Mouse (Mus musculus) left cerebral cortex, postnatal 4 days (tissue): ENCODE data around the gene Ptprh. TPM values are rescaled to one million over a fixed set of nuclear protein-coding genes. Genes with fewer than 3 reads are reported as not detected.

Experiments
- DNase-seq: peaks from one replicate; pipeline ENCODE4 v3.0.0-alpha.2; 2022
- intact Hi-C: fragments of 180-260 bp; cut with DNase I; formaldehyde crosslinking; loops from one replicate; pipeline ENCODE4 v1.15.1; 2025
- microRNA-seq: library from miRNA; unstranded; fragments of <30 nt; microRNA quantifications from one replicate; pipeline ENCODE4 v1.2.0, GENCODE M21; 2022
- total RNA-seq, 2 experiments: library from RNA; stranded (reverse); gene quantifications; 2 replicates each; pipeline ENCODE4 v1.2.3; 2021

Gene Ptprh
- total RNA-seq, 2 experiments from 2014 or later = 1.7 to 2.1 TPM

- intact Hi-C loops = no loop called here
- DNase-seq = no peak
Observed at GRCm38 (mm10) chr7:4503100-4503499, 100.7 kb downstream of the Ptprh start.

DNA sequence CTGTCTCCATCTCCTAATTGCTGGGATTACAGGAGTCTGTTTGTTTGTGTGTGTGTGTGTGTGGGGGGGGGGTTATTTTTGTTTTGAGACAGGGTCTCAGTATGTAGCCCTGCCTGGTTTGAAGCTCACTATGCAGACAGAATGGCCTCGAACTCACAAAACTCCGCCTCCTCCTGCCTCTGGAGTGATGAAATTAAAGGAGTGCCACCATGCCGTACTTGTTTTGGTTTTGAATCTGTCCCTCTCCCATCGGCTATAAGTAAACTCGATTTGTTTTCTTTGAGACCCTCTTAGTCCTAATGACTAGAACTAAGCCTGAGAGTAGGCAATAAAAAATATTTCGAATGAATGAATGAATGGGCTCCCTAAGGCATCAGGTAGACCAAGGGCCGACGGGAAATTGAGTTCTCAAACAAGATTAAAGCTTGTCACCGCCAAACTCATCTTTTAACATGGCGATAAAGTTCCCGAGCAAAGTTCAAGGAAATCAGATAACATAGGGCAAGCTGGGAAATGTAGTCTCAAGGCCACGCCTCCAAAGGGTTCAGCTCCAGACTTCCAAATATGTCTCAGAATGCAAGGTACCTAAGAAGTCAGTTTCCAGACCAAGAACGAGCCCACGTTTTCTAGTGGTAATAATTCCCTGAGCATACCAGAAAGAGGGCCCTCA is 101.3 kb downstream of the Ptprh start:
- no peak for DNase-seq
- intact Hi-C loops = no loop called here

DNA sequence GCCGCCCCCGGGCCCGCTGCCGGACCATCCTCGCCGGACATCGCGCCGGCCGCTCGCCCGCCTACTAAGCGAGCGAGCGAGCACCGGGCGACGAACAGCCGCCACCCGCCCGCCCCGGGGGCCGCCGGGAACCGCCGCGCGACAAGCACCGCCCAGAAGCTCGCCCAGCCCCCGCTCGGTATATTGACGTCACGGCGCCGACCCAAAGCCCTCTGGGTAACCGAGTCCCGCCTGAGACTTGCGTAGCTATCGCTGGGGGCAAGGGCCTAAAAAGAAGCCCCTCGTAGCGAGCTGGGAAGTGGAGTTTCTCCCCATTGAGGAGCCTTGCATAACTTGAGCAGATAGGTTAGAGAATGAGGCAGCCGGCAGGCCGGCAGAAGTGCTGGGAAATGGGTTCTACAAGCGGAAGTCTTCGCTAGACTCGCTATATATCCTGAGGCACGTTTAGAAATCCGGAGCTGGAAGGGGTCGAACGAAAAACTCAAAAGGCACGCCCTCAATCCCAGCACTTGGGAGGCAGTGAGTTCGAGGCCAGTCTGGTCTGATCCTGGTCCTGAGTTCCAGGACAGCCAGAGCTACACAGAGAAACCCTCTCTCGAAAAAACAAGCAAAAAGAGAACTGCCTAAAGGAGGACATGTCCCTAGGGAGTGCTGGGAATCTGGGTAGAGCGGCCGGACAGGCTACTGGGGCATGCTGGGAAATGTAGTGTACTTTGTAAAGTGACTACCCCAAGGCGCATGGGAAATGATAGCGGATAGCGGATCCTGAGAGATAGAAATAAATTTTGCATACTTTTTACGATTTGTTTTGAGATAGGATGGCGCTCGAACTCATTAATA is 102.1 kb downstream of the Ptprh start, which contains the start of gene Ppp1r12c:
Gene Ppp1r12c, minus strand, starts transcription at position 123 of the 840 bp plus-strand sequence.
- DNase-seq = peak; percentile 97
- intact Hi-C loops = no loop called here

GRCm38 (mm10) chr7:4500892-4501471 is 102.9 kb downstream of the Ptprh start:
- DNase-seq = peak; percentile 58
- intact Hi-C loops = no loop called here

- DNase-seq = no peak
- intact Hi-C loops = no loop called here
Observed at GRCm38 (mm10) chr7:4499034-4499433, 104.8 kb downstream of the Ptprh start.

Small RNA genes lying within 50 kb of the gene (microRNA-seq; reads per million reads assigned to microRNA genes)
- not detected for gene Gm23577

Other genes with a start within 250 kb of the Ptprh start
- not detected for gene Gp6, start 206.3 kb downstream of the Ptprh start, total RNA-seq
- 10 to 100 TPM; 42.4 to 45.0 TPM for gene Rdh13, start 158.4 kb downstream of the Ptprh start, total RNA-seq
- 1 to 10 TPM; 5.1 to 8.0 TPM for gene Eps8l1, start 143.4 kb downstream of the Ptprh start, total RNA-seq
- gene Ppp1r12c, start 102.4 kb downstream of the Ptprh start, total RNA-seq = 100 to 1,000 TPM; 123 to 135 TPM
- 1 to 10 TPM in 1 of 2 experiments, under 1 TPM in 1; 0.89 to 1.0 TPM for gene Tnnt1, start 87.7 kb downstream of the Ptprh start, total RNA-seq
- gene Tnni3, start 79.8 kb downstream of the Ptprh start, total RNA-seq = 1 to 10 TPM; 1.8 to 2.0 TPM
- gene Dnaaf3, start 71.6 kb downstream of the Ptprh start, total RNA-seq = under 1 TPM; 0.50 to 0.77 TPM
- gene Syt5, start 56.5 kb downstream of the Ptprh start, total RNA-seq = 100 to 1,000 TPM; 205 to 208 TPM
- gene Tmem86b, start 27.4 kb upstream of the Ptprh start, total RNA-seq = 10 to 100 TPM; 12.5 to 14.8 TPM
- gene Ppp6r1, start 55.0 kb upstream of the Ptprh start, total RNA-seq = 10 to 100 TPM; 87.9 to 89.1 TPM
- gene Hspbp1, start 81.0 kb upstream of the Ptprh start, total RNA-seq = 100 to 1,000 TPM in 1 of 2 experiments, 10 to 100 TPM in 1; 99.7 to 111 TPM
- gene Brsk1, start 86.6 kb upstream of the Ptprh start, total RNA-seq = 100 to 1,000 TPM; 258 to 262 TPM
- not detected for gene Tmem150b, start 121.2 kb upstream of the Ptprh start, total RNA-seq
- gene Kmt5c, start 136.1 kb upstream of the Ptprh start, total RNA-seq = 10 to 100 TPM; 53.2 to 58.9 TPM
- 1 to 10 TPM; 7.3 to 8.8 TPM for gene Cox6b2, start 149.1 kb upstream of the Ptprh start, total RNA-seq
- gene Fam71e2, start 167.3 kb upstream of the Ptprh start, total RNA-seq = not detected
- 1 to 10 TPM in 1 of 2 experiments, under 1 TPM in 1; 0.82 to 1.2 TPM for gene Il11, start 178.8 kb upstream of the Ptprh start, total RNA-seq
- not detected for gene Tmem190, start 178.9 kb upstream of the Ptprh start, total RNA-seq
- 1 to 10 TPM; 5.5 to 6.0 TPM for gene Tmem238, start 185.6 kb upstream of the Ptprh start, total RNA-seq
- gene Rpl28, start 188.8 kb upstream of the Ptprh start, total RNA-seq = 100 to 1,000 TPM; 603 to 645 TPM
- gene Ube2s, start 208.5 kb upstream of the Ptprh start, total RNA-seq = 100 to 1,000 TPM; 176 to 203 TPM
- 100 to 1,000 TPM; 112 to 126 TPM for gene Shisa7, start 240.7 kb upstream of the Ptprh start, total RNA-seq